Mouse (Mus musculus): ENCODE measurements around the gene Serpinf2.

Serpinf2 gene

DNA sequence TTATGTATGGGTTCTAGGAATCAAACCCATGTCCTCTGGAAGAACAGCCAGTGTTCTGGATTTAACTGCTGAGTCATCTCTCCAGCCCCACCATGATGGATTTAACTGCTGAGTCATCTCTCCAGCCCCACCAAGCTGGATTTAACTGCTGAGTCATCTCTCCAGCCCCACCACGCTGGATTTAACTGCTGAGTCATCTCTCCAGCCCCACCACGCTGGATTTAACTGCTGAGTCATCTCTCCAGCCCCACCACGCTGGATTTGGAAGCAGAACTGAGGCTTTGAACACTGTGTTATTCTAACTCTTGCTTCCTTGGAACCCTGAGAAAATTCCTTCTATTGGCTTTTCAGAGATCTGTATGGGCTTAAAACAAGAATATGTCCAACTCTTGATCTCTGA is 55.9 kb downstream of the Serpinf2 start:
- DNase-seq (ENCODE audit: low spot score in 2 of 2), result peak in 1 of 2 experiments; percentile 12

Data from spleen, postnatal 36 days (tissue).